Mouse (Mus musculus) neural tube, embryonic 13.5 days (tissue): ENCODE measurements around the gene Rnf43. TPM values are rescaled to one million over a fixed set of nuclear protein-coding genes. Genes with fewer than 3 reads are reported as not detected.

Experiments
- ATAC-seq: fragments of 200-750 bp; cut with Nextera tagmentation; 2 replicates; pipeline ENCODE4 v1.8.0; 2017; ENCODE audit warnings: low read depth, mild to moderate bottlenecking, moderate TSS enrichment, moderate library complexity
- H3K27ac ChIP-seq: fragments of 300-500 bp; sonication (generic); replicated peaks from 2 replicates; pipeline ENCODE4 v1.5.1; 2015; ENCODE audit warnings: moderate library complexity, mild to moderate bottlenecking, inconsistent platforms
- H3K27me3 ChIP-seq: fragments of 300-500 bp; sonication (generic); 2 replicates; pipeline ENCODE4 v1.6.1; 2015; ENCODE audit warnings: mild to moderate bottlenecking, inconsistent platforms
- H3K36me3 ChIP-seq: fragments of 300-500 bp; sonication (generic); 2 replicates; pipeline ENCODE4 v1.6.1; 2015; ENCODE audit warnings: mild to moderate bottlenecking, inconsistent platforms
- H3K4me1 ChIP-seq: fragments of 300-500 bp; sonication (generic); replicated peaks from 2 replicates; pipeline ENCODE4 v1.6.1; 2015; ENCODE audit warnings: inconsistent platforms
- H3K4me2 ChIP-seq: fragments of 300-500 bp; sonication (generic); 2 replicates; pipeline ENCODE4 v1.6.1; 2015; ENCODE audit warnings: inconsistent platforms, mild to moderate bottlenecking, moderate library complexity
- H3K4me3 ChIP-seq: fragments of 300-500 bp; sonication (generic); 2 replicates; pipeline ENCODE4 v1.5.1; 2015; ENCODE audit warnings: mild to moderate bottlenecking, inconsistent platforms
- H3K9ac ChIP-seq: fragments of 300-500 bp; sonication (generic); 2 replicates; pipeline ENCODE4 v1.6.1; 2015; ENCODE audit warnings: moderate library complexity, mild to moderate bottlenecking, inconsistent platforms
- H3K9me3 ChIP-seq: fragments of 300-500 bp; sonication (generic); 2 replicates; pipeline ENCODE4 v1.6.1; 2016; ENCODE audit warnings: inconsistent platforms
- WGBS: fragments of 180-500 bp; shearing (Covaris S2); methylation state at CpG from one replicate; pipeline ENCODE4 v1.1.7; 2015; 5-methylcytosine and 5-hydroxymethylcytosine counted together
- polyA plus RNA-seq: library from polyadenylated mRNA; unstranded; fragments of >200 nt; fragmentation: Nextera tagmentation; extraction: Ambion mirVana; gene quantifications from 2 replicates; pipeline ENCODE4 v1.2.1, GENCODE M21; 2015

Gene Rnf43
- polyA plus RNA-seq, 1 experiment from 2014 or later: 0.68 TPM

DNA sequence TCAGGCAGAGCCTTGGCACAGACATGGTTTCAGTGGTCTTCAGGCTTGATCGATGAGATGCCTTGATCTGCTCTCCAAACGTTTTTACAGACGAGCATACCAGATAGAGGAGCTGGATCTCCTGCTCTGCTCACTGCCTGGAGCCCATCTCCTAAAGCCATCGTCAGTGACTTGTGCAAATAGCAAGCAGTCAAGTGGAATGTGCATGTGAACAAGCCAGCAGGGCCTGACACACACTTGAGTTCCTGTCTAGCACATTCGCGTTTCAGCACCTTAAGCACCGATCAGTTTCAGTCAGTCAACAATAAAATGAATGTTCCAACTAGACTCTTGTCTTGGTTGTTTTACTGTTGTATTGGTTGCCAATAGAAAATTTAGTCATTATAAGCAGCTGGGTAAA, 3.3 kb upstream of the Rnf43 start:
- Histone ChIP-seq H3K4me3 (no peak overlapping the region), H3K27me3 (peaks cover 19% of the 10 kb centered on the region), H3K4me2 (no peak overlapping the region), H3K27ac (no peak overlapping the region), H3K9ac (no peak overlapping the region), H3K9me3 (no peaks in the 10 kb centered on the region), H3K4me1 (peaks cover 10% of the 10 kb centered on the region), H3K36me3 (no peaks in the 10 kb centered on the region)
- ATAC-seq: no peak
- WGBS: 79% methylated on average over 7 of the region's 7 CpGs

DNA sequence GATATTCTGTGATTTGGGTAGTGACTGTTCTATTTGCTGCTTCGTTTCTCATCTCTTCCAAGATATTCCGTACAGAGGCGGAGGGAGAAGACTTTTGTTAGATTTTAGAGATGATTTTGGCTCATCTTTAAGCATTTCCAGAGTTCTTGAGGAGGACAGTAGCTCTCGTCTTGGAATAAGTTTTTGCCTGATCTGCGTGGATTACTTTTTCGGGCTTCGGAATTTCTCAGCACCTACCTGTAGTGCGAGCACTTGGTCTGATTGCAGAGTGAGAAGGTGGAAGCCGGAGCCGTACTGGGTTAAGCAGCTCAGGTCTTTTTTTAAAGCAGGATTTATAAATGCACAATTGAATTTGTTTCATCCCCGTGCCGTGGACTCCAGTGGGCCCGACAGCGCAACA, 300 bp downstream of the Rnf43 start:
- H3K9ac ChIP-seq: no peak overlapping the region
- no peaks in the 10 kb centered on the region for H3K9me3 ChIP-seq
- peaks cover 24% of the 10 kb centered on the region for H3K27me3 ChIP-seq
- peak overlapping the region; percentile 58 for H3K4me2 ChIP-seq
- WGBS: 10% methylated on average over 14 of the region's 14 CpGs
- H3K36me3 ChIP-seq: no peaks in the 10 kb centered on the region
- H3K27ac ChIP-seq: no peak overlapping the region
- peaks cover 10% of the 10 kb centered on the region for H3K4me1 ChIP-seq
- no peak for ATAC-seq
- peak overlapping the region; percentile 36 for H3K4me3 ChIP-seq

DNA sequence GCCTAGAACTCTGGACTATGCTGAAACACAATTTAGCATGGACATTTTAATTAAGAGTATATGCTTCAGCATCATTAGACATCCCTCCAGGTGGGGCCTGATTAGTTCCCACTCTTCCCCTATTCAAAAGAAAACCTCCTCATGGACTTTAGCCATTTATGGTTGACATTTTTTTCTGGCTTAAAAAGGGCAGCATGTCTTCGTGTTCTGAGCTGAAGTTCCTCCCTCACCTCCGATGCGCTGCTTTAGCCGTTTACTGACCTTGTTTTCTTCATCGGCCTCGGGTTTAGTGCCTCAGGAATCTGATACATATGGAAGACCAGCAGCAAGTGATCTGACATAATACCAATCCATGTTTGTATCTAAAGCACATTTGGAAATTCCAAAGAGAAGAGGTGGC, 1.4 kb downstream of the Rnf43 start:
- H3K27me3 ChIP-seq: peaks cover 24% of the 10 kb centered on the region
- H3K9ac ChIP-seq: no peak overlapping the region
- no peak overlapping the region for H3K4me2 ChIP-seq
- WGBS: 82% methylated on average over 6 of the region's 6 CpGs
- H3K9me3 ChIP-seq: no peaks in the 10 kb centered on the region
- no peak overlapping the region for H3K4me3 ChIP-seq
- H3K4me1 ChIP-seq: peaks cover 10% of the 10 kb centered on the region
- H3K27ac ChIP-seq: no peak overlapping the region
- ATAC-seq: no peak
- H3K36me3 ChIP-seq: no peaks in the 10 kb centered on the region

DNA sequence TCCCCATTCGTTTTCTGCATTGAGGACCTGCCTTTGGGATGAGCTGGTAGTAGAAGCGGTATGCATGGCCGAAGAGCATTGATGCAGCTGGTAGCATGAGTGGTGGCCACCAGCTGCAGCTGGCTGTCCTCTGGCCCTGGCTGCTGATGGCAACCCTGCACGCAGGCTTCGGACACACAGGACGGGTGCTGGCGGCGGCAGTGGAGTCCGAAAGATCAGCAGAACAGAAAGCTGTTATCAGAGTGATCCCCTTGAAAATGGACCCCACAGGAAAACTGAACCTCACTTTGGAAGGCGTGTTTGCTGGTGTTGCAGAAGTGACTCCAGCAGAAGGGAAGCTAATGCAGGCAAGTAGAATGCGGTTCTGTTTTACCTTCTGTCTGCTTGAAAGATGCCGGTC, 2.0 kb downstream of the Rnf43 start:
- WGBS: 86% methylated on average over 12 of the region's 12 CpGs
- Histone ChIP-seq H3K4me2 (no peak overlapping the region), H3K9me3 (no peaks in the 10 kb centered on the region), H3K4me1 (peaks cover 10% of the 10 kb centered on the region), H3K4me3 (no peak overlapping the region), H3K27me3 (peaks cover 24% of the 10 kb centered on the region), H3K27ac (no peak overlapping the region), H3K36me3 (no peaks in the 10 kb centered on the region), H3K9ac (no peak overlapping the region)
- no peak for ATAC-seq

DNA sequence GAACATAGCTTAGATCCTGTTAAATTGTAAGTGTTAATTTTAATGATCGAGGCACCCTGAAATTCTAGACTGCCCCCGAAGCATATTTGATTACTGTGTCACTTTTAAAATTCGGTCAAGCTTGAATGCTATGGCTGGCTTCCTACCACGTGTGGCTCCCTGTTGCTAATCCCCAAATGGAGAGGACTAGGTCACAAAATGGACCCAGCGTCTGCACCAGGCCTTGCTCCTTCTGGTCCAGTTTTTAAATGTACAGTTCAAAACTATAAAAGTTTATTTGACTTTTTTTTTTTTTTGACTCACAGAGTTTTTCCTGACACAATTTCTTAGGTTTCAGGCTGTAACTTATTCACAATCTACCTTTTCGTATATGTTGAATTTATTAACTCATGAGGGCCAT, 2.7 kb downstream of the Rnf43 start:
- WGBS: 81% methylated on average over 6 of the region's 6 CpGs
- peaks cover 24% of the 10 kb centered on the region for H3K27me3 ChIP-seq
- no peaks in the 10 kb centered on the region for H3K9me3 ChIP-seq
- no peak overlapping the region for H3K9ac ChIP-seq
- no peak overlapping the region for H3K27ac ChIP-seq
- no peak overlapping the region for H3K4me2 ChIP-seq
- peaks cover 10% of the 10 kb centered on the region for H3K4me1 ChIP-seq
- H3K4me3 ChIP-seq: no peak overlapping the region
- no peak for ATAC-seq
- H3K36me3 ChIP-seq: no peaks in the 10 kb centered on the region

DNA sequence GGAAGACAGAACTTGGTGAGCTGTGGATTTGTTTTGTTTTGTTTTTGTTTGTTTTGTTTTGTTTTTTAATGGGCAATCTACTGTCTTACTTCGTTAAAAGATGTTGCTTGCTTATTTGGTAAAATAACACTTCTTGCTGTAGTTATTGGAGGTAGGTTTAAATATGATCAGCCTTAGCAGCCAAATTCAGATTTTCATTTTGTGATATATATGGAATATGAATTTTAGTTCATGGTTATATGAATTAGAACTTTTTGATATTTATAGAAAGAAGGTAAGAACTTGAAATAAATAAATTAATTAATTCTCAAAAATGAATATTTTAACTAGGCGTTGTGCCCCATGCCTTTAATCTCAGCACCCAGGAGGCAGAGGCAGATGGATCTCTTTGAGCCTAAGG, 3.1 kb downstream of the Rnf43 start:
- Histone ChIP-seq H3K4me3 (no peak overlapping the region), H3K9ac (no peak overlapping the region), H3K27me3 (peaks cover 24% of the 10 kb centered on the region), H3K4me2 (no peak overlapping the region), H3K27ac (no peak overlapping the region), H3K36me3 (no peaks in the 10 kb centered on the region), H3K4me1 (peaks cover 10% of the 10 kb centered on the region), H3K9me3 (no peaks in the 10 kb centered on the region)
- ATAC-seq: no peak
- 82% methylated on average over 2 of the region's 2 CpGs for WGBS

DNA sequence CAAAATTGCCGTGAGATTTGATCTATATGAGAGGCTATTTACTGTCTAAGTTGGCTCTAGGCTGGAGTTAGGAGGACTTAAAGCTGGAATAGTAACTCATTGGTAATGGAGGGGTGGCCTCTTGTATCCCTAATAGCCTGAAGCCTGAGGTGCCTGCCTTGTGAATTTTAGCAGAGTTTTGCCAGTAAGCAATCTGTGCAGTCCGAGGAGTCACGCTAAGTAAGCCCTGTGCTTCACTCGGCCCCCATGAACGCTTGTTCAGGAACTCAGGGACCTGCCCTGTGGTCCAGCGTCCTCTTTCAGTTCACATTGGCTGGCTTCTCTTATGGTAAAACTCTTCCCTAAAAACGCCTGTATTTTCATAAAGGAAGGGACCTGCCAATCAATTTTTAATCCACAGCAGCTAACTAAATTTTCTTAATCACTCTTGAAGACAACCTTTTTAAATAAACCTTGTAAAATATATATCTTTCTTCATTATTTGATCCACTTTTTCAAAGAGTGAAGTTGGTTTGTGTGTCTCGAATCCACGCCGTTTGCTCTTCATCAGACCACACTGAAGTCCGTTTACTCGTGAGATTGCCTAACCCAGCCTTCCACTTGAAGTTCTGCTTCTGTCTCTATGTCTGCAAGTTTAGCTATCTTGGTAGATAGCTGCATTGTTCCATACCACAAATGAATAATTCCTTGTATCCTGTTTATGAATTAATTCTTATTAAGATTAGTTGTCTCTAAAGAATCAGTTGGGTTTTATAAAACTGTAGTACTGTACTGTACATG, 3.9 kb downstream of the Rnf43 start:
- no peak for ATAC-seq
- Histone ChIP-seq H3K27me3 (peaks cover 24% of the 10 kb centered on the region), H3K4me2 (no peak overlapping the region), H3K27ac (no peak overlapping the region), H3K4me1 (peaks cover 10% of the 10 kb centered on the region), H3K4me3 (no peak overlapping the region), H3K9me3 (no peaks in the 10 kb centered on the region), H3K36me3 (no peaks in the 10 kb centered on the region), H3K9ac (no peak overlapping the region)
- WGBS: 86% methylated on average over 12 of the region's 12 CpGs

DNA sequence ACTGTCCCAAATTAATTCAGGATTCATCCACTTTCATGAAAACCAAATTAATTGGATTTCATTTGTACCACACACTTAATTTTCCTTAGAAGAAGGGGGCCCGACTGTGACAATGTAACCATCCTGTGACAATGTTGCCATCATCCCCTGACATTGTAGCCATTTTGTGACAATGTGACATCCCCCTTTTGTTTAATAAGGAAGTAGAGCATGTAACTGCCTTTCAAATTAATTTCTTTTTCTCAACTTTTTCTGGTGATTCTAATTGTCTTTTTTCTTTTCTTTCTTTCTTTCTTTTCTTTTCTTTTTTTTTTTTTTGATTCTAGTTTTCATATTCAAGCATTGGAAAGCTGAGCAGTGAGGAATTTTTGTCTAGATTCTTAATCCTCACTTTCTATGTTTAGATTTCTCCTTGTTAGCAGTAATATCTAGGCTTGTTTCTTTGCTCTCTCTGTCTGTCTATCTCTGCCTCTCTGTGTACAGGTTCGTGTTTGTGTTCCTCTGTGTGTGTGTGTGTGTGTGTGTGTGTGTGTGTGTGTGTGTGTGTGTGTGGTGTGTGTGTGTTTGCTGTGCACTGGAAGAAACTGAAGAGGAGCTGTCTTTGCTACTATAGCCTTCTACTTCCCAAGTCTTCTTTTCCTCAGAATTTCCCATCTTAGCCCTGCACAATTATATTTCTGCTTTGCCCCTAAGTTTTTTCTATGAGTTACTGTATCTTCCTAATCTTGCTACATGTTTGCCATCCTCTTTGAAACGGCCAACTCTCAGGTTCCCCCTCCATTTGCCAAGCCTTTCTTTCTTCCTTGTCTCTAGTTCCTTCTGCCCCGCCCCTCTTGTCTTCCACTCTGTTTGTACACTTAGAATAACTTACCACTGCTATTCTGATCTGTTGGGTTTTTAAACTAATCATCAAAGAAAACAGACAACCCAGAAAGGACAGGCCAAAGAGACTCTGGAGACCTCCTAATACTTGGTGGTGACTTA, 4.9 kb downstream of the Rnf43 start:
- 77% methylated on average over 4 of the region's 4 CpGs for WGBS
- Histone ChIP-seq H3K4me2 (no peak overlapping the region), H3K9me3 (no peaks in the 10 kb centered on the region), H3K4me1 (peaks cover 7% of the 10 kb centered on the region), H3K27me3 (peaks cover 24% of the 10 kb centered on the region), H3K9ac (no peak overlapping the region), H3K27ac (no peak overlapping the region), H3K4me3 (no peak overlapping the region), H3K36me3 (no peaks in the 10 kb centered on the region)
- ATAC-seq: no peak

DNA sequence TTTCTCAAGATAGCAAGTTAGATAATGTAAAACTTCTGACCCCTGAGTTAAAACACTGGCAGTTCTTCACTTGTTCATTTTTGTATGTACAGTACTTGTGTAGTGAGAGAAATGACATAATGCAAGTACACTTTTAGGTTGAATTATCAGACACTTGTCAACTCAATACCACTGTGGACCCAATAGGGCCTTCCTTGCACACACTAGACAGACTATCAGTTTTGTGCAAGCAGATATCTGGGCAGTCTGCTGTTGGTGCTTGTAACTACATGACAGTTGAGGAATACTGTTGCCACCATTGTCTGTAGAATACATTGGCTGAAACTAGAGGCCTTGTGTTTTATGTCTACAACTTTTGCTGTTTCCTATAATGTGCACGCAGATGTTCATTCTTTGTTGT, 10.8 kb downstream of the Rnf43 start:
- no peak overlapping the region for H3K9ac ChIP-seq
- no peaks in the 10 kb centered on the region for H3K9me3 ChIP-seq
- 90% methylated on average over 1 of the region's 1 CpGs for WGBS
- no peak overlapping the region for H3K4me3 ChIP-seq
- no peak for ATAC-seq
- no peak overlapping the region for H3K4me2 ChIP-seq
- H3K4me1 ChIP-seq: no peaks in the 10 kb centered on the region
- H3K36me3 ChIP-seq: no peaks in the 10 kb centered on the region
- no peaks in the 10 kb centered on the region for H3K27me3 ChIP-seq
- H3K27ac ChIP-seq: no peak overlapping the region

DNA sequence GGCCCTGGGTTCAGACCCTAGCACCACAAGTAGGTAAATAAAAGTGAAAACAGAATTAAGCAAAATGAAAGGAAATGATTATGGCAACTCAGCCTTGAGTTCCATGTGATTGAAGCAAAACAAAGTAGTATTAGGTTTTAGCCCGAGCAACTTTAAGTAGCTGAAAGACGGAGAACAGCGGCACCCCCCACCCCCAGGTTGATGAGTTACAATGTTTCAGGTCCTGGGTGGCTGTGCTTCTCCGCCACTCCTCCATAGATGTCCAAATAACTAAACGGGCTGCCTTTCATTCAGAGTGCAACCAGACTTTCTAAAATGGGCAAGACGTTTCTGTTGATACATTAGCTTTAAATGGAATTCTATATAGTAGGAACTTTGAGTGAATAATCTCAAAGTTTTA, 13.1 kb downstream of the Rnf43 start:
- 90% methylated on average over 6 of the region's 6 CpGs for WGBS
- no peaks in the 10 kb centered on the region for H3K36me3 ChIP-seq
- H3K4me3 ChIP-seq: no peak overlapping the region
- no peak overlapping the region for H3K4me2 ChIP-seq
- H3K27me3 ChIP-seq: no peaks in the 10 kb centered on the region
- H3K27ac ChIP-seq: no peak overlapping the region
- no peaks in the 10 kb centered on the region for H3K4me1 ChIP-seq
- no peaks in the 10 kb centered on the region for H3K9me3 ChIP-seq
- no peak overlapping the region for H3K9ac ChIP-seq
- no peak for ATAC-seq

DNA sequence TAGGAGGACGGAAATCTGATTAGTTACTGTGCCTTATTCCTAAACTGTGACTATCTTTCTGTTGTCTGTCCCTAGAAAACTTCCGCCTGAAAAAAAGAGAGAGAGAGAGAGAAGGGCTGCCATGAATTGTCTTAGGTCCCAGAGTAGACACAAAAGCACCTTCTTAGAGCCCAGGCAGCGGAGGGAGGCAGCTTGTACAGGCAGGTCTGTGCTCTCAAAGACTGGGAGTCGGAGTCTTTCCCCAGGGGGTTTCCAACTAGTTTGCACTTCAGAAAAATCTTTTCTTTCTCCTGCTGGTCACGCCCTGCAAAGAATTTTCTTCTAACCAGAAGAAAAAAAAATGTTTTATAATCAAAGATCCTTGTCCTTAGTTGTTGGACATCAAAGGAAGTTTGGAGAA, 15.2 kb downstream of the Rnf43 start:
- no peak overlapping the region for H3K9ac ChIP-seq
- no peaks in the 10 kb centered on the region for H3K27me3 ChIP-seq
- no peaks in the 10 kb centered on the region for H3K36me3 ChIP-seq
- WGBS: 42% methylated on average over 5 of the region's 5 CpGs
- H3K9me3 ChIP-seq: no peaks in the 10 kb centered on the region
- H3K4me2 ChIP-seq: no peak overlapping the region
- no peak overlapping the region for H3K27ac ChIP-seq
- H3K4me1 ChIP-seq: no peaks in the 10 kb centered on the region
- ATAC-seq: no peak
- no peak overlapping the region for H3K4me3 ChIP-seq

DNA sequence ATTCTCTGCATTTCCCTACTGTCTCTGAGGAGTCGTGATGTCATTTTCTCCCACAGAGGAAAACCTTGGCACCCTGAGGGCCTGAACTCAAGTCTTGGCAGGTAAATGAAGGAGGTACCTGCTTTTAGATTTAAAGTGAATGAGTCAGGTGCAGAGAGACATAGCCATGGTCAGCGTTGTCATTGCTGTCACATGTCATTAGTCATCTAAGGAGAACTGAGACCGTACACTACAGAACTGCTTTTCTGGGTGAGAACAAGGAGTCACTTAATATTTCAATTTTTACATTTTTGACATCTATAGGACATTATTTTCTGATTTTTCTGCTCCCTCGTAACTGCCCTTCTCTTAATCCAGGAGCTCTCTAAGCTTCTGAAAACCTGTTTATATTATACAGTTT, 16.0 kb downstream of the Rnf43 start:
- Histone ChIP-seq H3K9me3 (no peaks in the 10 kb centered on the region), H3K4me2 (no peak overlapping the region), H3K9ac (no peak overlapping the region), H3K27me3 (no peaks in the 10 kb centered on the region), H3K27ac (no peak overlapping the region), H3K36me3 (no peaks in the 10 kb centered on the region), H3K4me3 (no peak overlapping the region), H3K4me1 (no peaks in the 10 kb centered on the region)
- ATAC-seq: no peak
- WGBS: 84% methylated on average over 4 of the region's 4 CpGs
